Mouse (Mus musculus) mature B cell (primary cell): ENCODE measurements around the gene Hormad2.

Experiments
- in situ Hi-C: fragments of 300-500 bp; cut with MboI; formaldehyde crosslinking; loops from 2 replicates; pipeline ENCODE4 v1.14.3; 2019

Gene Hormad2

GRCm38 (mm10) chr11:4446195-4446868, 5.4 kb upstream of the Hormad2 start:
- in situ Hi-C loops = no loop called here

GRCm38 (mm10) chr11:4442280-4442679, 1.4 kb upstream of the Hormad2 start:
- in situ Hi-C loops = no loop called here

DNA sequence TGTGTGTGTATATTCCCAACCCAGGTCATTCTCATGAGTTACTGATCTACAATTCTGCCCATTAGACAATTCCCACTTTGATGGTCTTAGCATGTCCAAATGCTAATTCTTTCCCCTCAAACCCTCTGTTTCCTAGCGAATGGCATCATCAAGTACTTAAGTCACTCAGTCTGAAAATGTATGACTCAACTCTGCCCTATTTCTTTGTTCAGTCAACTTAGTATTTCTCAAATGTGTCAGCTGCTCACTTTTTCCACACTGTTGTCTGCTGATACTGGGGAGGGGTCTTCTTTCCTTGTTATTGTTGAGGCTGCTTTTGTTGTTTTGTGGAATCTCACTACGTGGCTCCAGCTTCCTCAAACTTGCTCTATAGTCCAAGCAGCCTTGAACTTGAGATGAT, 2.7 kb downstream of the Hormad2 start:
- in situ Hi-C loops = no loop called here

- in situ Hi-C loops = no loop called here
These were observed 3.6 kb downstream of the Hormad2 start for GRCm38 (mm10) chr11:4437318-4437717.

DNA sequence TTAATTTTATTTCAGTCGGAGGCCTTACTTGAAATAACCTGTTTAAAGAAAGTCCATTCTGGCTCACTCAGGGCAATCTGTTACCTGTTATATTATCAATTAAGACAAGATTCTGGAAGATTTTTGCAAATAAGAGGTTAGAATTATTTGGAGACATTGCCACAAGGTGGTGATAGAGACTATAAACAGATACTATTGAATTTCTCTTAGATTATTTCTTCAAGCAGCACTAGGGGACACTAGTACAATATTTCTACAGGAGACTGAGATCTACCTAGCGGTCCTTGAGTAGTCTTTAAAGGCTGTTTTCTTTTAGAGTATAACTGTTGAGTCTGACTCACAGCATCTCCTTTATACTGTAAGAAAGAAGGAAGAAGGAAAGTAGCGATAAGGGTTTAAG, 4.3 kb downstream of the Hormad2 start:
- in situ Hi-C loops = no loop called here

DNA sequence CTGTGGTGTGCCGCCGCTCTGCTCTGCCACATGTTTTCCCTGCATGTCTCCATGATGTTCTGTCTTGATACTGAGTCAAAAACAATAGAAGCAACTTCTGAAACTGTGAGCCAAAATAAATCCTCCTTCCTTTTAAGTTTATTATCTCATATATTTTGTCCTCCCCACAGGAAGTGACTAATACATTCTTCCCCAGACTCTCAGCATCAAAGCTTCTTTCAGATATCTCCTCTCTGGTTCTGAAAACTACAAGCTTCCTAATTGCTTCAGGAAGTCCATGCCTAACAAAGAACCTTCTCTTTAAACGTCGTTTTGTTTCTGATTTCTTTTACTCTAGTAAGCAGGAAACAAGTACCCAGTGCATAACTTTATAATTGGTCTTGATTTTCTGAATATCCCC, 6.4 kb downstream of the Hormad2 start:
- in situ Hi-C loops = no loop called here

DNA sequence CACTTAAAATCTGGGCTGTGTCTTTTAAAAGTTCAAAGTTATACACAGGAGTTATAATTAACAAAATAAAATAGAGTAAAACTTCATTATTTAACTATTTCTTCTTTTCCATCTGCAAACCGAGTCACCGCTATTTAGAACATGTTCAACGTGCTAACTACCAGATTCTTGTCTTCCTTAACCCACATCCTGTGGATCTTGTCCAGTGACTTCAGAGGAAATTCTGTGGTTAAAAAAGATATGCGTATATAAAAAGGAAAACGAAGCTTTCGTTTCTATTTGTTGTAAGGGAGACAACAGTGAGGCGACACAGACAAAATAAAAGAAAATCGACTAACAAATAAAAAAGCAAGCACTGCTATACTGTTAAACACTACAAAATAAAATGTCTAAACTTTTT, 17.1 kb downstream of the Hormad2 start:
- in situ Hi-C loops = loop anchor here (10.0 kb wide), 1 partner anchor 169 kb away; the partner anchor contains the start of gene Lif

DNA sequence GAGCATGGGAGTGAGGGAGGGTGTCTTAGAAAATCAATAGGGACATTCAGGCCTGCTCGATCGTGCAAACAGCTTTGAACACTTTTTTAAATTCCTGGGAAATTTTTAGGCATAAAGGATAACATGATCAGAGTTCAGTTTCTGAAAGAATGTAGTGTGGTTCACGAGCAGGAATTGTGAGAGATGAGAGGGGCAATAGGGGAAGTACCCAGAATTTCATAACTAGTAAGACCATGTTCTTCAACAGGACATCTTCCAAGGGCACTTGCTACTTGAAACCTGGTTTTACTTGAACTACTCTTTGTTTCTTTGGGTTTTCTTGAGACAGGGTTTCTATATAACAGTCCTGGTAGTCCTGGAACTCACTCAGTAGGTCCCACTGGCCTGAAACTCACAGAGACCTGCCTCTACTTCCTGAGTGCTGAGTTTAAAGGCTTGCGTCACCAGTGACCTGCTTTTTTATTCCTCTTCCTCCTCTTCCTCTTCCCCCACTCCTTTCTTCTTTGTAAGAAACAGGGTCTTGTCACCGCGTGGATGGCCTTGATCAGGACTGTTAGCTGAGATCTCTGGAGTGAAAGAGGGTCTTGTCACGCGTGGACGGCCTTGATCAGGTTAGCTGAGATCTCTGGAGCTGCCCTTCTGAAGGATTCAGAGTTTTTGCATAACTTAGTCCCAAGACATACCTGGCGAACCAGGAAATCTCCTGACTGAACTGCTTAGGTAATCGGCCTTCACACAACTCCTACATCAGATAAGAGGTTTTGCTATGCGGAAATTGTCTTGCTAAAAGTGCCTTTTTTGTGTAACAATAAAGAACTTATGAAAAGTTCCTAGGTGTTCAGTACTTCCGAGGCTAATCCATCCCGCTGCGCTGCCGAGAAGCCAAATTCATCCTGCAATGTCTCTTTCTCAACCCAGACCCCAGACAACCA, 18.1 kb downstream of the Hormad2 start:
- in situ Hi-C loops = loop anchor here (10.0 kb wide), 1 partner anchor 168 kb away; the partner anchor contains the start of gene Lif

DNA sequence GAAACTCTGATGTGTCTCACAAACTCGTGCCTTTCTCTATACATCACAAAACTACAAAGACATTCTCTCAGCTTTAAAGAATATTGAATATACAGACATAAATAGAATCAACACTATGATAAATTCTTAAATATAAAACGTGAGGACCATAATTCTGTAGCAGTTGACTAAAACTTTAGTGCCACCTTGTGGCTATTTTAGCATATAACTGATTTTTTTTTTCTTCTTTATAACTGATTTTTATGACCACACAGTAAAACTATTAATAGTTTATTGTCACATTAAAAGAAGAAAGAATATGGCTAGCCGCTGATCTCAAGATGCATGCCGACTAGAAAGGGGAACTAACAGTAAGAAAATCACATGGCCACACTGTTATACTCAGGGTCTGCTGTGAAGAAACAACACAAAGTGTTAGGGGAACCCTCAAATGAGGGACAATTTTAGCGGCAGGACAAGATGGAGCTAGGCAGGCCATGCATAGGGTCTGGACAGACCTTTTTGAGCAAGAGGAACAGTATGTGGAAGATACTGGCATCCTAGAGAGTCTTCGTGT, 18.9 kb downstream of the Hormad2 start:
- in situ Hi-C loops = loop anchor here (10.0 kb wide), 1 partner anchor 167 kb away; the partner anchor contains the start of gene Lif

GRCm38 (mm10) chr11:4417986-4418385, 22.9 kb downstream of the Hormad2 start:
- in situ Hi-C loops = no loop called here

DNA sequence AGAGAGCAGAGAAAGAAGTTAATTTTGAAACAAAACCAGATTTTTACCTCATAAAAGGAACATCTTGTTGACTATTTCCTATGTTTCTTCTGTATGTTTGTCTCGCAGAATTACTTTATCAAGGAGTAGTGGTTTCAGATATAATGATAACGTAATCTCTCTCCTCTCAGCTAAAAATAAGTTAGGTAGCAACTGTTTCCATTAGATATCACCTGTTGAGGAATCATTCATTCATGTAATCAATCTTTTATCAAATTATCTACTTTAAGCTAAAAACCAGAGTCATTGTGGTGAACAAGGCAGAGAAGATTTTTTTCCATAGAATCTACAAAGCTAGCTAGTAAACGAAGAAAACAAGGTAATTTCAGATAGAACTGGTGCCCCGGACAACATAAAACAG, 28.6 kb downstream of the Hormad2 start:
- in situ Hi-C loops = no loop called here

DNA sequence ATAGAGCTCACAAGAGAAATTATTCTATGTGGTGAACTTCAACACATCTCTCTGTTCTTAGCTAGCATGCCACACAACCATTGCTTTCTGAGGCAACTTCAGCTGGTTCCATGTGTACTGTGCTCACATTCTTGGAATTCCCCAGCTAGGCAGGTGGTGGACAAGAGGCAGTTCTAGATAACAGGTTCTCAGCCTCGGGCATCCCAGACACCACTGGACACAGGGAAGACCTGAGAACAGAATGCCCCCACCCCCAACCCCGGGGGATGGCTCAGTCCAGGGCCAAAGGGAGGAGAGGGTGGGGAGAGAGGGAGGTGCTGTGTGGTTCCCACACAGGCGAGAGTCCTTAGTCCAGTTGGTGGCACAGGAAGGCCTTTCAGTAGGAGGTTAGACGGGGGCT, 36.6 kb downstream of the Hormad2 start:
- in situ Hi-C loops = no loop called here

DNA sequence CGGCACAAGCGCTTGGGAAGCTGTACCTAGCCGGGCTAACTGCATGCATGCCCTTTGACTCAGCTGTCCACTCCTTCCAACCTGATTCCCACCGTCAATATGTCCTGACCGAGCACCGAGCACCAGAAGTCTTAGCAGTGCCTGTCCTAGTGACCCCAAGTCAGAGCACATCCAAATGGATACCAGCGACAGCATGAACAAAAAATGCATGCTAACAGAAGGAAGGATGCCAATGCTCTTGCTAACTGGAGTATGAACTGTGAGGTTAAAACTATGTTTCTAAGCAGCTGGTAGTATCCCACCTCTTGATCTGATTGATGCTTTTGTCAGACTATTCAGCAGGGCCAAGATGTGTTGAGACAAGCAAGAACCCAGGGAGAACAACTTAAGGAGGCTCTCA, 37.5 kb downstream of the Hormad2 start:
- in situ Hi-C loops = no loop called here

DNA sequence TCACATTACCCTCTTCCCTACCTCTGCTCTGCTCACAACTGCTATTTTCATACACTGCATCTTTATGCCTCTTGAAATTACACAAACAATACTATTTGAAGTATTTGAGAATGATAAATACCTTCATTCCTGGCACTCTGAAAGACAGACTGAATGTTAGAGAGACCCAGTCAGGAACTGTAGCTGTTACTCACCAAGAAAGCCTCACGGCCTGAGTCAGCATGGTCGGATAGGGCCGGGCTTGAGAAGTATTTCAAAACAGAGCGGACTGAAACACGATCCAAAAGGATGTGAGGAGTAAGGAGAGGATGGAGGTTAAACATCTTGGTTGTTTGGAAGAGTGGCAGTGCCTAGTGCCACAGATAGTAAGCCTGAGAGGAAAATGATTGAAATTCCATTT, 39.7 kb downstream of the Hormad2 start:
- in situ Hi-C loops = no loop called here

- in situ Hi-C loops = no loop called here
These were observed 46.7 kb downstream of the Hormad2 start for GRCm38 (mm10) chr11:4394226-4394625.

DNA sequence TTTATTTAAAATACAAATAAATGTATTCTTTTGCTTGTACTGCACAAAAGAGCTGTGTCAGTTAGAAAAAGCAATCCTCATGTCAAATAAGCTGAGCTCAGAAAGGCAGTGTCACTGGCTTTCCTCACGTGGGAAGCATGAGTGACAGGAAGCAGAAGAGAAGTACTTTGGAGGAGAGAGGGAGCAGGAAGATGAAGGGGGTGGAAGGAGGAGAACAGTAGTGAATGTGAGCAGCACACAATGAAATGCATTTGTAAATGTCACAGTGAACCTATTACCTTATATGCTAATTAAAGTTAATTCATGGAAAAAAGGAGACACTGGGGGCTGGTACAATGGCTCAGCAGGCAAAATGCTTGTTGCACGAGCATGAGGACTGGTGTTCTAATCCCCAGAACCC, 52.9 kb downstream of the Hormad2 start:
- in situ Hi-C loops = no loop called here

- in situ Hi-C loops = no loop called here
These were observed 58.6 kb downstream of the Hormad2 start for GRCm38 (mm10) chr11:4382321-4382720.

GRCm38 (mm10) chr11:4379857-4380256, 61.0 kb downstream of the Hormad2 start:
- in situ Hi-C loops = no loop called here

GRCm38 (mm10) chr11:4366389-4366788, 74.5 kb downstream of the Hormad2 start:
- in situ Hi-C loops = no loop called here

- in situ Hi-C loops = no loop called here
These were observed 85.5 kb downstream of the Hormad2 start for GRCm38 (mm10) chr11:4355430-4355829.

DNA sequence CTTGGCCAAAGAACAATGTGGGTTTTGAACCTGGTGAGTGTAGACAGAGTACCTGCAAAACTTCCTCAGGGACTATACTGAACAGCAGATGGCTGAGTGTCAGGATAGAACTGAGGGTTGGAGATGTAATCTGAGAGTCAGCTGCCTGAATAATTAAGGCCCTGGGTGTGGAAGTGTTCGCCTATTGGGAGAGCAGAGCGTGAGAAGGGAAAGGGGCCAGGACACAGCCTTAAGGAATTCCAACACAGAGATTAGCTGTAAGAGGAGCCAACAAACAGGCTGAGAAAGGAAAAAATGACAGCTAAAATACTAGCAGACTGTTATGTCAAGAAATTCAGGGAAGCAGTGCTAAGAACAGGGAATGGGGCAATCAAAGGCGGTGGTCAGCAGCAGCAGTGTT, 88.3 kb downstream of the Hormad2 start:
- in situ Hi-C loops = no loop called here

GRCm38 (mm10) chr11:4343926-4344325, 97.0 kb downstream of the Hormad2 start:
- in situ Hi-C loops = no loop called here

- in situ Hi-C loops = no loop called here
These were observed 98.9 kb downstream of the Hormad2 start for GRCm38 (mm10) chr11:4342027-4342426.
